Mouse (Mus musculus) gastrocnemius, adult 2 months (tissue): ENCODE measurements around the gene Kras. TPM values are rescaled to one million over a fixed set of nuclear protein-coding genes. Genes with fewer than 3 reads are reported as not detected.

Experiments used
- DNase-seq: peaks from one replicate; pipeline ENCODE4 v3.0.0; 2022
- H3K27ac ChIP-seq: fragments of 200-600 bp; 2 replicates; pipeline ENCODE4 v1.8.1; 2022; ENCODE audit warnings: mild to moderate bottlenecking
- H3K4me3 ChIP-seq: fragments of 200-600 bp; 2 replicates; pipeline ENCODE4 v1.8.1; 2022; ENCODE audit warnings: mild to moderate bottlenecking, moderate library complexity
- CTCF ChIP-seq: fragments of 200-600 bp; IDR thresholded peaks from 2 replicates; pipeline ENCODE4 v1.8.1; 2022; ENCODE audit warnings: antibody characterized with exemption, mild to moderate bottlenecking, moderate library complexity
- intact Hi-C: fragments of 180-260 bp; cut with DNase I; formaldehyde crosslinking; loops from one replicate; pipeline ENCODE4 v1.15.1; 2025
- long read RNA-seq, 2 experiments: library from polyadenylated mRNA; stranded (forward); transcript quantifications; one replicate each; pipeline ENCODE4 v2.0.0; 2021
- total RNA-seq, 2 experiments: library from RNA; stranded (reverse); gene quantifications; 2 replicates each; pipeline ENCODE4 v1.2.3; 2021

The Kras gene
- 10 to 100 TPM; 13.2 to 21.2 TPM for total RNA-seq
- long read RNA-seq, experiment 1, full-length matches to known transcripts, result 45 of 53 reads
- long read RNA-seq, experiment 1, partial matches to known transcripts, result 2 of 53 reads
- long read RNA-seq, experiment 1, other reads (novel, unspliced or antisense), result 6 of 53 reads
- long read RNA-seq, experiment 2, full-length matches to known transcripts, result 22 of 28 reads
- long read RNA-seq, experiment 2, partial matches to known transcripts, result 0 of 28 reads
- long read RNA-seq, experiment 2, other reads (novel, unspliced or antisense), result 6 of 28 reads

GRCm38 (mm10) chr6:145250185-145250791 is at the start of gene Kras:
Gene Kras (minus strand): TSS chr6:145250239.
- no peak for TF ChIP-seq CTCF
- Histone ChIP-seq H3K27ac (peak within 1 kb of the TSS; percentile 87), H3K4me3 (peak within 1 kb of the TSS; percentile 82)
- intact Hi-C loops, result loop anchor here (5.0 kb wide), 1 partner anchor 47 kb away; no protein-coding TSS in a partner anchor
- peak; percentile 97 for DNase-seq

- Histone ChIP-seq H3K27ac (no peak overlapping the region), H3K4me3 (no peak overlapping the region)
- TF ChIP-seq CTCF, result no peak
- intact Hi-C loops, result loop anchor here (5.0 kb wide), 1 partner anchor 45 kb away; the partner anchor contains the start of gene Kras
- DNase-seq, result no peak
These were observed 47.6 kb upstream of the Kras start for GRCm38 (mm10) chr6:145297626-145298025.

- intact Hi-C loops, result loop anchor here (5.0 kb wide), 1 partner anchor 45 kb away; the partner anchor contains the start of gene Kras
- peak overlapping the region; percentile 38; the same call in 1 of the 2 replicates for H3K27ac ChIP-seq
- DNase-seq, result no peak
- H3K4me3 ChIP-seq, result no peak overlapping the region
- no peak for TF ChIP-seq CTCF
These were observed 46.9 kb upstream of the Kras start for GRCm38 (mm10) chr6:145296979-145297378.

- intact Hi-C loops, result loop anchor here (5.0 kb wide), 1 partner anchor 43 kb away; the partner anchor contains the start of gene Kras
- no peak overlapping the region for H3K4me3 ChIP-seq
- no peak for DNase-seq
- H3K27ac ChIP-seq, result no peak overlapping the region
- no peak for TF ChIP-seq CTCF
These were observed 45.1 kb upstream of the Kras start for GRCm38 (mm10) chr6:145295171-145295570.

- DNase-seq, result no peak
- Histone ChIP-seq H3K27ac (no peak overlapping the region), H3K4me3 (no peak overlapping the region)
- intact Hi-C loops, result no loop called here
- TF ChIP-seq CTCF, result no peak
These were observed 43.1 kb upstream of the Kras start for GRCm38 (mm10) chr6:145293156-145293555.

GRCm38 (mm10) chr6:145291383-145292289 is 41.6 kb upstream of the Kras start:
- TF ChIP-seq CTCF, result no peak
- Histone ChIP-seq H3K27ac (peak overlapping the region; percentile 51; the same call in 1 of the 2 replicates), H3K4me3 (peak overlapping the region; percentile 47)
- DNase-seq, result peak; percentile 52
- intact Hi-C loops, result no loop called here

- DNase-seq, result no peak
- Histone ChIP-seq H3K27ac (no peak overlapping the region), H3K4me3 (no peak overlapping the region)
- TF ChIP-seq CTCF, result no peak
- intact Hi-C loops, result no loop called here
These were observed 35.6 kb upstream of the Kras start for GRCm38 (mm10) chr6:145285656-145286055.

GRCm38 (mm10) chr6:145284286-145284685 is 34.2 kb upstream of the Kras start:
- no peak overlapping the region for H3K4me3 ChIP-seq
- DNase-seq, result no peak
- H3K27ac ChIP-seq, result no peak overlapping the region
- no peak for TF ChIP-seq CTCF
- intact Hi-C loops, result no loop called here

GRCm38 (mm10) chr6:145277138-145277763 is 27.2 kb upstream of the Kras start:
- Histone ChIP-seq H3K27ac (peak overlapping the region; percentile 32; the same call in 1 of the 2 replicates), H3K4me3 (no peak overlapping the region)
- TF ChIP-seq CTCF, result no peak
- DNase-seq, result no peak
- intact Hi-C loops, result no loop called here

GRCm38 (mm10) chr6:145276265-145276780 is 26.3 kb upstream of the Kras start:
- intact Hi-C loops, result no loop called here
- TF ChIP-seq CTCF, result no peak
- peak; percentile 79 for DNase-seq
- Histone ChIP-seq H3K4me3 (peak overlapping the region; percentile 53), H3K27ac (peak overlapping the region; percentile 32; the same call in 1 of the 2 replicates)

- intact Hi-C loops, result no loop called here
- DNase-seq, result no peak
- H3K4me3 ChIP-seq, result peak overlapping the region; percentile 53
- H3K27ac ChIP-seq, result no peak overlapping the region; the same call in 1 of the 2 replicates
- TF ChIP-seq CTCF, result no peak
These were observed 25.7 kb upstream of the Kras start for GRCm38 (mm10) chr6:145275586-145276219.
